Mouse (Mus musculus) liver, embryonic 12.5 days (tissue): ENCODE measurements at regions not wholly inside any gene's neighbourhood (a gene's known extent, or its start where the extent isn't known, plus 50 kb on each side); places are given as distances from the start of the nearest gene placed in this dataset.

Experiments used
- ATAC-seq: fragments of 200-750 bp; cut with Nextera tagmentation; 2 replicates; pipeline ENCODE4 v1.8.0; 2017; ENCODE audit warnings: moderate number of reproducible peaks, mild to moderate bottlenecking, moderate library complexity
- H3K27ac ChIP-seq: fragments of 300-500 bp; sonication (generic); 2 replicates; pipeline ENCODE4 v1.5.1; 2016; ENCODE audit warnings: mild to moderate bottlenecking
- H3K27me3 ChIP-seq: fragments of 300-500 bp; sonication (generic); replicated peaks from 2 replicates; pipeline ENCODE4 v1.6.1; 2016; ENCODE audit warnings: mild to moderate bottlenecking, moderate library complexity
- H3K36me3 ChIP-seq: fragments of 300-500 bp; sonication (generic); 2 replicates; pipeline ENCODE4 v1.6.1; 2016; ENCODE audit warnings: mild to moderate bottlenecking, moderate library complexity
- H3K4me1 ChIP-seq: fragments of 300-500 bp; sonication (generic); 2 replicates; pipeline ENCODE4 v1.6.1; 2016
- H3K4me2 ChIP-seq: fragments of 300-500 bp; sonication (generic); 2 replicates; pipeline ENCODE4 v1.6.1; 2016; ENCODE audit warnings: mild to moderate bottlenecking, moderate library complexity
- H3K4me3 ChIP-seq: fragments of 300-500 bp; sonication (generic); 2 replicates; pipeline ENCODE4 v1.5.1; 2016; ENCODE audit warnings: mild to moderate bottlenecking, moderate library complexity
- H3K9ac ChIP-seq: fragments of 300-500 bp; sonication (generic); 2 replicates; pipeline ENCODE4 v1.6.1; 2016; ENCODE audit warnings: mild to moderate bottlenecking, moderate library complexity
- H3K9me3 ChIP-seq: fragments of 300-500 bp; sonication (generic); replicated peaks from 2 replicates; pipeline ENCODE4 v1.6.1; 2016; ENCODE audit warnings: mild to moderate bottlenecking, moderate library complexity
- WGBS: fragments of 180-500 bp; shearing (Covaris S2); methylation state at CpG from one replicate; pipeline ENCODE4 v1.1.7; 2016; ENCODE audit not compliant: insufficient replicate concordance; 5-methylcytosine and 5-hydroxymethylcytosine counted together

GRCm38 (mm10) chr13:86274926-86275622 is 228.4 kb upstream of the Cox7c start:
- H3K9me3 ChIP-seq: no peaks in the 10 kb centered on the region

DNA sequence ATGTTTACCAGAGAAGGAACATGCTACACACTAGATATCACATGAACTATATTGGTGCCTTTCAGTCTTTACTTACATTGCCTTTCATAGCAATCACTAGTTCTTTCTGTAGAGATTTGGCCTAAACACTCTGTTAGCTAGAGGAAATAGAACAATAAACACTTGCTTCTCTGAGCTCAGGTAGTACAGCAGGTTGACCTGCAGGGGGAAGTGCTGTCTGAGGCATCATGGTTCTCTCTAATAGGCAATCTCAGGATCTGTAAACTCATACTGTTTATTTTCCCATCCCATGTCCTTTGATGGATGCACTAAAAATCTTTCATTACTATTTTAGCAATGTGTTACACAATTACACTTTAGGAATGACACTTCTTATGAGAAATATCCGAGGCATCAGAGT is 191.3 kb upstream of the Cox7c start:
- no peaks in the 10 kb centered on the region for H3K27me3 ChIP-seq
- no peak overlapping the region for H3K27ac ChIP-seq
- 54% methylated on average over 1 of the region's 1 CpGs for WGBS
- no peak overlapping the region for H3K4me2 ChIP-seq
- ATAC-seq: no peak
- no peak overlapping the region for H3K4me3 ChIP-seq
- no peaks in the 10 kb centered on the region for H3K36me3 ChIP-seq
- H3K9me3 ChIP-seq: no peaks in the 10 kb centered on the region
- H3K9ac ChIP-seq: no peak overlapping the region
- H3K4me1 ChIP-seq: no peaks in the 10 kb centered on the region

More at GRCm38 (mm10) chr13:86274926-86275622, 228.4 kb upstream of the Cox7c start:
- Histone ChIP-seq H3K4me1 (no peaks in the 10 kb centered on the region), H3K27me3 (no peaks in the 10 kb centered on the region), H3K27ac (no peak overlapping the region), H3K4me2 (no peak overlapping the region), H3K4me3 (no peak overlapping the region), H3K36me3 (no peaks in the 10 kb centered on the region), H3K9ac (no peak overlapping the region)
- 53% methylated on average over 2 of the region's 2 CpGs for WGBS
- no peak for ATAC-seq

DNA sequence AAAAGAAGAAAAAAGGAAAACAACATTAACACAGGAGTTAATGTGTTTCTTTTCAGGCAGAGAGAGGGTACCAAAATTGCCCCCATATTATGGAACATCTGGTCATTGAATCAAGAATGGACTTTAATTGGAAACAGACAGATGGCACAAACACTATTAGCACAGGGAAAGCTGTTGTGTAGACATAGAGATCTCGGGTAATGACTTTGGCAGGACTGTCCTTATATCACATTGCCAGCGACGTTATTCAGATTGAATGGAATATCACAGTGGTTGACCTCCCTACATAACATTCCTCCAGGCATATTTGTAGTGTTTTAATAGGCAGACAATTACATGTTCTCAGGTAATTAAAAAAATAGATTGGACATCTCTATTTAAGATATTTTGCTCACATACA is 158.9 kb upstream of the Cox7c start:
- no peak for ATAC-seq
- Histone ChIP-seq H3K27ac (no peak overlapping the region), H3K9ac (no peak overlapping the region), H3K4me3 (no peak overlapping the region), H3K4me1 (no peaks in the 10 kb centered on the region), H3K4me2 (no peak overlapping the region), H3K9me3 (no peaks in the 10 kb centered on the region), H3K27me3 (no peaks in the 10 kb centered on the region), H3K36me3 (no peaks in the 10 kb centered on the region)
- WGBS: 64% methylated on average over 3 of the region's 3 CpGs

DNA sequence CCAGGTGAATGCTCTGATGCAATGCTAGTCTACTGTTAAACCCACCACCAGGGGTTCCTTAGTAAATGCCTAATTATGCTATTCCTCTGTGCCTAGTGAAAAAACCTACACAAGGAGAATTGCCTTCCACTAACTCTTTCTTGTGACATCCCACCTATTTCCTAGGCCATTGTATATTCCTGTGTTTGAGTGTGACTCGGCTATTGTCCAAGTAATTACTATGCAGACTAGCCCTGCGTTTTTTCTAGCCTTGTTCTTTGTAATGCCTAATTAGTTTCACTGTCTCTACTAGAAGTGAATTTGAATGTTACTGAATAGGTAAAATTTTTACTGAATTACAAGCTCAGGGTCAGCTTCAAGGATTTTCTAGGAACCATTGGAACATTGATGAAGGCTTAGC is 133.8 kb upstream of the Cox7c start:
- no peak overlapping the region for H3K9ac ChIP-seq
- no peak overlapping the region for H3K27ac ChIP-seq
- no peak overlapping the region for H3K4me3 ChIP-seq
- H3K4me1 ChIP-seq: no peaks in the 10 kb centered on the region
- H3K4me2 ChIP-seq: no peak overlapping the region
- H3K36me3 ChIP-seq: no peaks in the 10 kb centered on the region
- no peaks in the 10 kb centered on the region for H3K27me3 ChIP-seq
- 39% methylated on average over 2 of the region's 2 CpGs for WGBS
- H3K9me3 ChIP-seq: no peaks in the 10 kb centered on the region
- no peak for ATAC-seq

GRCm38 (mm10) chr13:86147331-86147730 is 100.6 kb upstream of the Cox7c start:
- H3K36me3 ChIP-seq: no peaks in the 10 kb centered on the region
- no peak for ATAC-seq
- H3K4me2 ChIP-seq: no peak overlapping the region
- H3K4me1 ChIP-seq: no peaks in the 10 kb centered on the region
- no peak overlapping the region for H3K4me3 ChIP-seq
- no peak overlapping the region for H3K9ac ChIP-seq
- no peak overlapping the region for H3K27ac ChIP-seq
- WGBS: 71% methylated on average over 3 of the region's 3 CpGs
- H3K27me3 ChIP-seq: no peaks in the 10 kb centered on the region
- no peaks in the 10 kb centered on the region for H3K9me3 ChIP-seq

- H3K27ac ChIP-seq: no peak overlapping the region
- H3K4me3 ChIP-seq: no peak overlapping the region
- no peaks in the 10 kb centered on the region for H3K4me1 ChIP-seq
- no peaks in the 10 kb centered on the region for H3K36me3 ChIP-seq
- H3K27me3 ChIP-seq: no peaks in the 10 kb centered on the region
- H3K9me3 ChIP-seq: no peaks in the 10 kb centered on the region
- H3K4me2 ChIP-seq: no peak overlapping the region
- WGBS: 58% methylated on average over 6 of the region's 6 CpGs
- ATAC-seq: peak; percentile 44
- H3K9ac ChIP-seq: no peak overlapping the region
Observed at GRCm38 (mm10) chr13:86111372-86112094, 64.8 kb upstream of the Cox7c start.

- H3K4me1 ChIP-seq: no peaks in the 10 kb centered on the region
- no peaks in the 10 kb centered on the region for H3K27me3 ChIP-seq
- no peak overlapping the region for H3K9ac ChIP-seq
- WGBS: 55% methylated on average over 1 of the region's 1 CpGs
- H3K4me2 ChIP-seq: no peak overlapping the region
- no peaks in the 10 kb centered on the region for H3K9me3 ChIP-seq
- no peaks in the 10 kb centered on the region for H3K36me3 ChIP-seq
- H3K4me3 ChIP-seq: no peak overlapping the region
- ATAC-seq: no peak
- H3K27ac ChIP-seq: no peak overlapping the region
Observed at GRCm38 (mm10) chr13:86102212-86102611, 55.5 kb upstream of the Cox7c start.

GRCm38 (mm10) chr13:86097836-86098235 is 51.1 kb upstream of the Cox7c start:
- H3K9me3 ChIP-seq: no peaks in the 10 kb centered on the region
- H3K36me3 ChIP-seq: no peaks in the 10 kb centered on the region
- no peak overlapping the region for H3K4me3 ChIP-seq
- H3K9ac ChIP-seq: no peak overlapping the region
- no peak overlapping the region for H3K4me2 ChIP-seq
- H3K27me3 ChIP-seq: no peaks in the 10 kb centered on the region
- H3K4me1 ChIP-seq: no peaks in the 10 kb centered on the region
- WGBS: 20% methylated on average over 2 of the region's 2 CpGs
- no peak for ATAC-seq
- H3K27ac ChIP-seq: no peak overlapping the region

GRCm38 (mm10) chr13:86097291-86097690 is 50.6 kb upstream of the Cox7c start:
- ATAC-seq: no peak
- Histone ChIP-seq H3K27me3 (no peaks in the 10 kb centered on the region), H3K9me3 (no peaks in the 10 kb centered on the region)

More at GRCm38 (mm10) chr13:86097291-86097690, 50.6 kb upstream of the Cox7c start:
- H3K4me1 ChIP-seq: no peaks in the 10 kb centered on the region
- H3K4me2 ChIP-seq: no peak overlapping the region
- no peaks in the 10 kb centered on the region for H3K36me3 ChIP-seq
- H3K27ac ChIP-seq: no peak overlapping the region
- no peak overlapping the region for H3K4me3 ChIP-seq
- no peak overlapping the region for H3K9ac ChIP-seq
